Mouse (Mus musculus) erythroblast, embryonic 14.5 days (primary cell): ENCODE data around the gene Tmem50a. TPM values are rescaled to one million over a fixed set of nuclear protein-coding genes. Genes with fewer than 3 reads are reported as not detected.

Source experiments
- H3K27me3 ChIP-seq: 2 replicates; pipeline ENCODE4 v1.6.1; 2012; ENCODE audit warnings: inconsistent platforms; ENCODE audit not compliant: control insufficient read depth
- H3K36me3 ChIP-seq: 2 replicates; pipeline ENCODE4 v1.6.1; 2012; ENCODE audit warnings: mild to moderate bottlenecking, inconsistent platforms; ENCODE audit not compliant: control insufficient read depth
- H3K4me1 ChIP-seq: 2 replicates; pipeline ENCODE4 v1.6.1; 2012; ENCODE audit warnings: inconsistent platforms; ENCODE audit not compliant: control insufficient read depth
- H3K4me3 ChIP-seq: replicated peaks from 2 replicates; pipeline ENCODE3; 2012; ENCODE audit warnings: moderate library complexity, mild to moderate bottlenecking, inconsistent platforms
- H3K9me3 ChIP-seq: 2 replicates; pipeline ENCODE4 v1.6.1; 2012; ENCODE audit warnings: low read length, inconsistent platforms, mixed read lengths; ENCODE audit not compliant: control insufficient read depth
- GATA1 ChIP-seq: IDR thresholded peaks from 2 replicates; pipeline ENCODE4 v1.6.1; 2012; ENCODE audit warnings: low read length, inconsistent platforms, mixed read lengths
- TAL1 ChIP-seq: IDR thresholded peaks from 3 replicates; pipeline ENCODE4 v1.6.1; 2012; ENCODE audit warnings: low read length, inconsistent platforms, mixed read lengths
- polyA plus RNA-seq: library from polyadenylated mRNA; stranded (reverse); fragments of >175 nt; gene quantifications from 2 replicates; pipeline ENCODE4 v1.2.3, GENCODE M21; 2012

The Tmem50a gene
- polyA plus RNA-seq, 1 experiment = 1.0 TPM

DNA sequence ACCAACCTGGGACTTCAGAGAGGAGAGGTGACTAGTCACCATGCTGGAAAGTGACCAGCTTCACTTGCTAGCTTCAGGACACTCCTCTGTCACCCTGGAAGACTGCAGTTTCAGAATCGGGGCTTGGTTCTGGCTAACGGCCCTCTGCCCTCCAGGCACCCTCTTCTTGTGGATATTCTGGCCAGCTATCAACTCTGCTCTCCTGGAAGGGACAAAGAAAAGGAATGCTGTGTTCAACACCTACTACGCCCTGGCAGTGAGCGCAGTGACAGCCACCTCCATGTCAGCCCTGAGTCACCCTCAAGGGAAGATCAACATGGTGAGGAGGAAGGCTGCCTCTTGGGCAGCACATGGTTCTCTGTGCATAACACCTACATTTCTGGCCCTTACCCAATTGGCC is 30.5 kb downstream of the Tmem50a start:
- TF ChIP-seq GATA1 (no peak), TAL1 (no peak)
- peaks cover 99% of the 10 kb centered on the region for H3K36me3 ChIP-seq

DNA sequence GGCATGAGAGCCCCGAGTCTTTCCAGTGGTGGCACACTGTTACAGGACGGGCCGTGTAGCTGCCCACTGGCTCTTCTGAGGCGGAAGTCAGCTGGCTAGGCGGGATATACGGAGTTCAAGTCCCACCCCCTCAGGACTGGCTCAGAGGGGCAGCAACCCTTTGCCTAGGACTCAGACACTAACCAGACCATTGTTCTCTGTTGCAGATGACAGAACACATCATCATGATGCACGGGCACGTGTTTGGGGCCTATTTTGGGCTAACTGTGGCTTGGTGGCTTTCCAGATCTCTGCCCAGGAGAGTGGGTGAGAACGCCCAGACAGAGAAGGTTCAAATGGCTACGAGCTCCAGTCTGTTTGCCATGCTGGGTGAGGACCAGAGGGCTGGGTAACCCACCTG is 31.0 kb downstream of the Tmem50a start:
- TF ChIP-seq GATA1 (no peak), TAL1 (no peak)
- peaks cover 99% of the 10 kb centered on the region for H3K36me3 ChIP-seq

More for the DNA sequence above, 30.5 kb downstream of the Tmem50a start:
- Histone ChIP-seq H3K27me3 (no peaks in the 10 kb centered on the region; the same call in 1 of the 2 replicates), H3K4me3 (no peak overlapping the region), H3K9me3 (no peaks in the 10 kb centered on the region), H3K4me1 (peaks cover 40% of the 10 kb centered on the region)

DNA sequence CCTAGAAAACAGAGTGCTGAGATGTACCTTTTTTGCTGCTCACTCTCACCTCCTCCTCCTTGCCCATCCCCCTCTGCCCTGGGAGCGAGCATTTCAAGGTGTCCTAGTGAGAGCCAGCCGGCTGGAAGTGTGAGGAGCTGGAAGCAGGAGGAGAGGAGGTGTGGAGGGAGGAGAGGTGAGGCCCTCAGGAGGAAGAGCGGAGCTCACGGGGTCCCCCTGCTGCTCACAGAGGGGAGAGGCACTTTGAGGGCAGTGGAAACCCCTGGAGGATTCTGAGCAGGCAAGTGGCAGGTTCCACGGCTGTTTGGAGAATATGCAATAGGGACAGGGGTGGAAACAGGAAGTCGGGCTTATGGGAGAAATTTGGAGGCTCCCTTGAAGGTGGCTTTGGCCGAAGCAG is 31.6 kb downstream of the Tmem50a start:
- Histone ChIP-seq H3K36me3 (peaks cover 99% of the 10 kb centered on the region), H3K9me3 (no peaks in the 10 kb centered on the region), H3K4me1 (peaks cover 48% of the 10 kb centered on the region), H3K27me3 (no peaks in the 10 kb centered on the region; the same call in 1 of the 2 replicates), H3K4me3 (no peak overlapping the region)
- TF ChIP-seq TAL1 (no peak), GATA1 (no peak)

More for the DNA sequence above, 31.0 kb downstream of the Tmem50a start:
- Histone ChIP-seq H3K27me3 (no peaks in the 10 kb centered on the region; the same call in 1 of the 2 replicates), H3K4me3 (no peak overlapping the region), H3K9me3 (no peaks in the 10 kb centered on the region), H3K4me1 (peaks cover 45% of the 10 kb centered on the region)

DNA sequence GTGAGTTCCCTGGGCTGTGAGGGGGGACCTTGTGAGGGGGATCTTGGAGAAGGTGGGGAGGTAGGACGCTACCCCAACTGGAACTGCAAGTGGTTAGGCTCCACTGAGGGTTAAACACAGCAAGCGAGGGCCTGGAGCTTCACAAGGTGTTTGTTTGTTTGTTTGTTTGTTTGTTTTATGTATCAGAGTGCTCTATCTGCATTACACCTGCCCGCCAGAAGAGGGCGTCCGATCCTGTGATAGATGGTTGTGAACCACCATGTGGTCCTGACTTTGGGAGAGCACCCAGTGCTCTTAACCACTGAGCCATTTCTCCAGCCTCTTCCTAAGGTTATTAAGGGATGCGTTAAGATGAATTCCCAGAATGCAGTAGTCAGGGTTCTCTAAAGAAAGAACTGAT is 34.8 kb downstream of the Tmem50a start:
- Histone ChIP-seq H3K36me3 (peaks cover 97% of the 10 kb centered on the region), H3K9me3 (no peaks in the 10 kb centered on the region), H3K4me3 (peak overlapping the region; percentile 25), H3K27me3 (no peaks in the 10 kb centered on the region; the same call in 1 of the 2 replicates), H3K4me1 (peaks cover 62% of the 10 kb centered on the region)
- TF ChIP-seq GATA1 (no peak), TAL1 (no peak)

DNA sequence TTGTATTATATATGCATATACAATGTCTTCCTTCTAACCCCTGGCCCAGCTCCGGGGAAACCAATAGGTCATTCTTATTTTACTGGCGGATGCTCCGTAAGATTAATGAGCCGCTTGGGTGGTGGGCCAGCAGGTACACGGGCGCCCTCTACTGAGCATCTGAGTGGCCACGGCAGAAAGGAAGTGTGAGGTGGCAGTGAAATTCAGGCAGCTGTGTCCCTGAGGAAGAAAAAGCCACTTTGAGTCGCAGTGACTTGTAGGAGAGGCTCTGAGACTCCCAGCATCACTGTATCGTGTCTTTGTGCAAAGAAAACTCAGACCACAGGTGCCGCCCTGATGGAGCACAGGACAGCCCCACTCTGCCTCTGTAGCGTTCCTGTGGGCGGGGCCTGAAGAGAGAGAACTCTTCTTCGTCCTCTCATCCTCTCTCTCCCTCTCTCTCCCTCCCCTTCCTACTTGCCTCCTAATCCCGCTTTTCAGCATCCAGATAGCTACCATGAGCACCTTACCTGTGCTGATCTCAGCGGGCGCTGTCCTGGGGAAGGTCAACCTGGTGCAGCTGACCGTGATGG is 35.3 kb downstream of the Tmem50a start:
- Histone ChIP-seq H3K9me3 (no peaks in the 10 kb centered on the region), H3K4me3 (peak overlapping the region; percentile 25), H3K36me3 (peaks cover 97% of the 10 kb centered on the region), H3K27me3 (no peaks in the 10 kb centered on the region; the same call in 1 of the 2 replicates), H3K4me1 (peaks cover 63% of the 10 kb centered on the region)
- TF ChIP-seq GATA1 (no peak), TAL1 (no peak)

DNA sequence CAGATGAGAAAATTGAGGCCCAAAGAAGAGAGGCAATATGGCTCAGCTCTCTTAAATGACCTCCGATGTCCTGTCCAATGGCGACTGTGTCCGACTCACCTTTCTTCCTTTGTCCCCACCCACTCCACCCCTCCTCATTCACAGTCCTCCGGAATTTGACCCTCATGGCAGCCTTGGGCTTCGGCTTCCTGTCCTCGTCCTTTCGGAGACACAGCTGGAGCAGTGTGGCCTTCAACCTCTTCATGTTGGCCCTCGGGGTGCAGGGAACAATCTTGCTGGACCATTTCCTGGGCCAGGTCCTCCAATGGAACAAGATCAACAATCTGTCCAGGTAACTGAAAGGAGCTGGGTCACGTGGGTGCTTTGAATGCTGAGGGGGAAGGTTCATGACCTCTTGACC is 38.7 kb downstream of the Tmem50a start:
- Histone ChIP-seq H3K9me3 (no peaks in the 10 kb centered on the region), H3K4me1 (peaks cover 71% of the 10 kb centered on the region), H3K36me3 (peaks cover 96% of the 10 kb centered on the region), H3K27me3 (no peaks in the 10 kb centered on the region; the same call in 1 of the 2 replicates), H3K4me3 (no peak overlapping the region)
- TF ChIP-seq TAL1 (no peak), GATA1 (no peak)

DNA sequence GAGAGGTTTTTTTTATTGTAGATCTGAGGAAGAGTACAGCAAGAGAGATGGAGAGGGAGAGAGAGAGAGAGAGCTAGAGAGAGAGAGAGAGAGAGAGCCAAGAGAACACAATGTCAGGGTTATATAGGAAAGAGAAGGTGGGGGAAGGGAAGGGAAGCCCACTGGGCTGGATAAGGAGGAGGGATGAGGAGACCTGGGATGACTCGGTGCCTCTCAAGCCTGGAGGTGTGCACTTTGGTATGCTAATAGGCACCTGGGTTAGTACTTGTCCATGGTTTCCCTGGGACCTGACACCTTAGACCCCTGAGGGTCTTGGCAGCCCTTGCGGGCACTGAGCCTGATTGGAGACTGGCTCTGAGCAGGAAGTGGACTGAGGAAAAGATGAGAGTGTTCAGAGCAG is 42.9 kb downstream of the Tmem50a start:
- H3K4me1 ChIP-seq = peaks cover 80% of the 10 kb centered on the region
- peaks cover 96% of the 10 kb centered on the region for H3K36me3 ChIP-seq
- no peaks in the 10 kb centered on the region; the same call in 1 of the 2 replicates for H3K27me3 ChIP-seq
- no peak for TF ChIP-seq GATA1
- no peak for TF ChIP-seq TAL1
- H3K4me3 ChIP-seq = peak overlapping the region; percentile 44
- H3K9me3 ChIP-seq = no peaks in the 10 kb centered on the region

DNA sequence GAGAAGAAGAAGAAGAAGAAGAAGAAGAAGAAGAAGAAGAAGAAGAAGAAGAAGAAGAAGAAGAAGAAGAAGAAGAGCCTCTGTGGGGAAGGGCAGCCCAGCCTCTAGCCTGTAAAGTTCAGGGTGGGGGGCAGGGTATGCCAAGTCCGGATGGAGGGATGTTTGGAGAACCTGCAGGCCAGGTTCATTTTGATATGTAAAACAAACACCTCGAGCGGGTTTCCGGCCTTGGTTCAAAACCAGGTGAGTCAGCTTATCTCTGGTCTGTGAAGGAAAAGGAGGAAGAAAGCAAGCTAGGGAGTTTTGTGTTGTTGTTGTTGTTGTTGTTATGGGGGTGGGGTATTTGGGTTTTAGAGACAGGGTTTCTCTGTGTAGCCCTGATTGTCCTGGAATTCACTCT is 43.3 kb downstream of the Tmem50a start:
- H3K9me3 ChIP-seq = no peaks in the 10 kb centered on the region
- no peak for TF ChIP-seq TAL1
- TF ChIP-seq GATA1 = no peak
- no peaks in the 10 kb centered on the region; the same call in 1 of the 2 replicates for H3K27me3 ChIP-seq
- peaks cover 96% of the 10 kb centered on the region for H3K36me3 ChIP-seq
- H3K4me3 ChIP-seq = peak overlapping the region; percentile 44
- peaks cover 81% of the 10 kb centered on the region for H3K4me1 ChIP-seq

DNA sequence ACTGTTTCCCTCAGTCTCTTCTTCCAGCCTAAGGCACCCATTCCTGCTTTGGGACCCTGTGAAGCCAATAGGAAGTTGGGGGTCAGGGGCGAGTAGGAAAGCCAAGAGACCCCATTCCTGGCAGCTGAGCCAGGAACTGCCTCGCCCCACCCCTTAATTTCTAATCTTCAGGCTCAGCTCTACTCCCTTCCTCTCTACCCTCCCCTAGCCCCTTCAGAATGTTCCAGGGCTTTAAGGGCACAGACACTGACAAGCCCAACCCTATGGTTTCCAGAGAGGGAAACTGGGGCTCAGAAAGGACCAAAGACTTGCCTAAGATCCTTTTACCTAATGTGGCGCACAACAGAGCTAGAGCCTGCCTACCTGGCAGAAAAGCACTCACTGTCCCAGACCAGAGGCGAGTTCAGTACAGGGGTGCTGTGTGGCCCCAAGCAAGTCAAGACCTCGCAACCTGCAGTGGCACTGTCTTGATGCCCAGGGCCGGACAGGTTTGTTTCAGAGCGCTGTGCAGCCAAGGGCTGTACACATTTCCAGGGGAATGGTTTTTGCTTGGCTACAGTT is 44.9 kb downstream of the Tmem50a start:
- H3K4me3 ChIP-seq = peak overlapping the region; percentile 79
- H3K4me1 ChIP-seq = peaks cover 78% of the 10 kb centered on the region

More for the DNA sequence above, 44.9 kb downstream of the Tmem50a start:
- no peaks in the 10 kb centered on the region; the same call in 1 of the 2 replicates for H3K27me3 ChIP-seq
- TF ChIP-seq TAL1 = no peak
- no peaks in the 10 kb centered on the region for H3K9me3 ChIP-seq
- peaks cover 98% of the 10 kb centered on the region for H3K36me3 ChIP-seq
